Mouse (Mus musculus) embryonic facial prominence, embryonic 14.5 days (tissue): Measurements from ENCODE around the gene Uncx. TPM values are rescaled to one million over a fixed set of nuclear protein-coding genes. Genes with fewer than 3 reads are reported as not detected.

Experiments used
- ATAC-seq: fragments of 200-750 bp; cut with Nextera tagmentation; 2 replicates; pipeline ENCODE4 v1.8.0; 2017; ENCODE audit warnings: low read depth, moderate number of reproducible peaks, moderate TSS enrichment
- DNase-seq: peaks from one replicate; pipeline ENCODE4 v3.0.0-alpha.2; 2015; ENCODE audit warnings: low spot score
- H3K27ac ChIP-seq: fragments of 300-500 bp; sonication (generic); replicated peaks from 2 replicates; pipeline ENCODE4 v1.5.1; 2014; ENCODE audit warnings: low read depth, mild to moderate bottlenecking, low read length, moderate library complexity
- H3K27me3 ChIP-seq: fragments of 300-500 bp; sonication (generic); replicated peaks from 2 replicates; pipeline ENCODE4 v1.6.1; 2014; ENCODE audit warnings: low read length; ENCODE audit not compliant: control insufficient read depth, insufficient read depth
- H3K36me3 ChIP-seq: fragments of 300-500 bp; sonication (generic); 2 replicates; pipeline ENCODE4 v1.6.1; 2014; ENCODE audit warnings: low read length, mixed read lengths; ENCODE audit not compliant: control insufficient read depth, insufficient read depth
- H3K4me1 ChIP-seq: fragments of 300-500 bp; sonication (generic); 2 replicates; pipeline ENCODE4 v1.6.1; 2014; ENCODE audit warnings: antibody characterized with exemption, low read length; ENCODE audit not compliant: control insufficient read depth, insufficient read depth
- H3K4me2 ChIP-seq: fragments of 300-500 bp; sonication (generic); 2 replicates; pipeline ENCODE4 v1.6.1; 2014; ENCODE audit warnings: low read depth, mild to moderate bottlenecking, low read length, moderate library complexity, mixed read lengths
- H3K4me3 ChIP-seq: fragments of 300-500 bp; sonication (generic); 2 replicates; pipeline ENCODE4 v1.5.1; 2014; ENCODE audit warnings: low read depth, mild to moderate bottlenecking, low read length
- H3K9ac ChIP-seq: fragments of 300-500 bp; sonication (generic); 2 replicates; pipeline ENCODE4 v1.6.1; 2014; ENCODE audit warnings: low read depth, mild to moderate bottlenecking, low read length, moderate library complexity, mixed read lengths
- H3K9me3 ChIP-seq: fragments of 300-500 bp; sonication (generic); 2 replicates; pipeline ENCODE4 v1.6.1; 2016; ENCODE audit warnings: low read length; ENCODE audit not compliant: control insufficient read depth
- WGBS: fragments of 180-500 bp; shearing (Covaris S2); extraction: QIAGEN DNeasy Blood & Tissue Kit; methylation state at CpG from one replicate; pipeline ENCODE4 v1.1.7; 2014; 5-methylcytosine and 5-hydroxymethylcytosine counted together
- polyA plus RNA-seq: library from polyadenylated mRNA; unstranded; fragments of >200 nt; fragmentation: Nextera tagmentation; extraction: Ambion mirVana; gene quantifications from 2 replicates; pipeline ENCODE4 v1.2.1, GENCODE M21; 2014

Uncx gene
- 2.5 and 2.9 TPM in 2 replicates for polyA plus RNA-seq

- H3K4me3 ChIP-seq: peak within 1 kb of the TSS; percentile 21
- no peaks in the 10 kb centered on the region for H3K9me3 ChIP-seq
- H3K27me3 ChIP-seq: peaks cover 97% of the 10 kb centered on the region
- H3K9ac ChIP-seq: 0 out of 2 replicates have a peak within 1 kb of the TSS, but pooled peaks have one; percentile 14
- WGBS: under 1% methylated on average over 15 of the region's 15 CpGs
- H3K36me3 ChIP-seq: no peaks in the 10 kb centered on the region
- no peak within 1 kb of the TSS for H3K27ac ChIP-seq
- no peaks in the 10 kb centered on the region for H3K4me1 ChIP-seq
- ATAC-seq (no peak), DNase-seq (no peak)
- H3K4me2 ChIP-seq: peak within 1 kb of the TSS; percentile 43
These were observed at the start of gene Uncx for GRCm38 (mm10) chr5:139543214-139543613. TSS of gene Uncx (plus strand) at chr5:139543494.

DNA sequence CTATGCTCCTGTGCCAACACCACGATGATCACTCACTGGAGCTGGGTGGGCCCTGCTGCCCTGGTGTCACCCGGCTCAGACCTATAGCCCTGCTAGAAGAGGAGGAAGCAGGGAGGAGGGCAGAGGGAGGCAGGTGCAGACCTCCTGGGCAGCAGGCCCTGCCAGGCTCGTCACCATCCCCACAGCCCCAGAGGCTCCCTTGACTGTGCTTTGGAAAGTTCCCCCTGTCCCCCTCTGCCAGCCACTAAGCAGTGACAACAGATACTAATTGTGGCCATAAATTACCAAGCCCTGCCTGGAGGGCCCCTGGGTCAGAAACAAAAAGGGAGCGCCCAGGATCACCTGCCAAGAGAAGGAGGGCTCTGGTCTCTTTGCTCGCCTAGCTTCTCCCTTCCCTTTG, 49.6 kb upstream of the Uncx start:
- Histone ChIP-seq H3K4me3 (no peak overlapping the region), H3K4me1 (no peaks in the 10 kb centered on the region), H3K27me3 (no peaks in the 10 kb centered on the region), H3K27ac (no peak overlapping the region), H3K9ac (no peak overlapping the region), H3K36me3 (no peaks in the 10 kb centered on the region), H3K4me2 (no peak overlapping the region), H3K9me3 (no peaks in the 10 kb centered on the region)
- ATAC-seq (no peak), DNase-seq (no peak)
- WGBS: 55% methylated on average over 4 of the region's 5 CpGs

- H3K9ac ChIP-seq: no peak overlapping the region; the same call in 1 of the 2 replicates
- no peaks in the 10 kb centered on the region for H3K4me1 ChIP-seq
- no peaks in the 10 kb centered on the region for H3K9me3 ChIP-seq
- DNase-seq: peak; percentile 51
- ATAC-seq: peak; percentile 68; the same call in 1 of the 2 replicates
- H3K27ac ChIP-seq: no peak overlapping the region
- no peaks in the 10 kb centered on the region for H3K36me3 ChIP-seq
- 55% methylated on average over 22 of the region's 22 CpGs for WGBS
- H3K27me3 ChIP-seq: no peaks in the 10 kb centered on the region
- H3K4me2 ChIP-seq: no peak overlapping the region
- H3K4me3 ChIP-seq: no peak overlapping the region
These were observed 48.1 kb upstream of the Uncx start for GRCm38 (mm10) chr5:139495019-139495669.

- Histone ChIP-seq H3K27me3 (no peaks in the 10 kb centered on the region), H3K4me2 (no peak overlapping the region), H3K9me3 (no peaks in the 10 kb centered on the region), H3K27ac (no peak overlapping the region), H3K4me1 (no peaks in the 10 kb centered on the region), H3K4me3 (no peak overlapping the region), H3K9ac (no peak overlapping the region), H3K36me3 (no peaks in the 10 kb centered on the region)
- whole genome bisulfite sequencing: 52% methylated on average over 5 of the region's 5 CpGs
- DNase-seq (no peak), ATAC-seq (no peak)
These were observed 46.4 kb upstream of the Uncx start for GRCm38 (mm10) chr5:139496939-139497338.

- ATAC-seq (no peak), DNase-seq (no peak)
- no peak overlapping the region for H3K4me3 ChIP-seq
- H3K4me1 ChIP-seq: no peaks in the 10 kb centered on the region
- no peaks in the 10 kb centered on the region for H3K9me3 ChIP-seq
- WGBS: 69% methylated on average over 5 of the region's 5 CpGs
- no peak overlapping the region for H3K27ac ChIP-seq
- H3K9ac ChIP-seq: no peak overlapping the region
- H3K4me2 ChIP-seq: no peak overlapping the region
- H3K36me3 ChIP-seq: no peaks in the 10 kb centered on the region
- no peaks in the 10 kb centered on the region for H3K27me3 ChIP-seq
These were observed 44.5 kb upstream of the Uncx start for GRCm38 (mm10) chr5:139498791-139499190.

- DNase-seq (no peak), ATAC-seq (no peak)
- peaks cover 5% of the 10 kb centered on the region; the same call in 1 of the 2 replicates for H3K27me3 ChIP-seq
- 83% methylated on average over 14 of the region's 14 CpGs for WGBS
- H3K9ac ChIP-seq: no peak overlapping the region
- H3K36me3 ChIP-seq: no peaks in the 10 kb centered on the region
- no peak overlapping the region for H3K4me2 ChIP-seq
- no peaks in the 10 kb centered on the region for H3K9me3 ChIP-seq
- H3K4me3 ChIP-seq: no peak overlapping the region
- no peak overlapping the region for H3K27ac ChIP-seq
- no peaks in the 10 kb centered on the region for H3K4me1 ChIP-seq
These were observed 41.0 kb upstream of the Uncx start for GRCm38 (mm10) chr5:139502281-139502680.

DNA sequence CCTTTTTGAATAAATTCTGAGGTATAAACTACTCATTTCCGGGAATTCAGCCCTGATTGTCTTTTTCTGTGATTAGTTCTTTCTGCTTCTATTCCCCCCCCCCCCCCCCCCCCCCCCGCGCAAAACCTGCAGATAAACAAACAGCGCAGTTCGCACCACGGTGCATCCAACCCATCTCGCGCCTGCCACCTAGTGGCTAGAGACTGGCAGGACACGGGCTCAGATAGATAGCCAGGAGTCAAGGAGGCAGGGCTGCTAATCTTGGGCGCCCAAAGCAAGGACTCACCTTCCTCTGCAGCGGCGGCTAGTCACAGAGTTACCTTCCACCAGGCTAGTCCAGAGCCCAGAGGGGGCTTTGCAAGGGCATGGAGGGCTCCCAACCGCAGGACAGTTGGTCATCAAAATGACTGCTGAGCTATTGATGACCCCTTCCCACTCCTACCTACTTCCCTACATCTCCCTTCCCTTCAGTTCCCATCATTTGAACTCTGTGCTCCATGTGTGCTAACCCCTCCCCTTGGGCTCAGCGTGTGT, 38.2 kb upstream of the Uncx start:
- Histone ChIP-seq H3K4me2 (no peak overlapping the region), H3K4me3 (no peak overlapping the region), H3K27ac (no peak overlapping the region), H3K27me3 (peaks cover 7% of the 10 kb centered on the region; the same call in 1 of the 2 replicates), H3K9ac (no peak overlapping the region), H3K4me1 (no peaks in the 10 kb centered on the region), H3K9me3 (no peaks in the 10 kb centered on the region), H3K36me3 (no peaks in the 10 kb centered on the region)
- 5% methylated on average over 11 of the region's 14 CpGs for WGBS
- ATAC-seq: no peak
- peak; percentile 75 for DNase-seq

DNA sequence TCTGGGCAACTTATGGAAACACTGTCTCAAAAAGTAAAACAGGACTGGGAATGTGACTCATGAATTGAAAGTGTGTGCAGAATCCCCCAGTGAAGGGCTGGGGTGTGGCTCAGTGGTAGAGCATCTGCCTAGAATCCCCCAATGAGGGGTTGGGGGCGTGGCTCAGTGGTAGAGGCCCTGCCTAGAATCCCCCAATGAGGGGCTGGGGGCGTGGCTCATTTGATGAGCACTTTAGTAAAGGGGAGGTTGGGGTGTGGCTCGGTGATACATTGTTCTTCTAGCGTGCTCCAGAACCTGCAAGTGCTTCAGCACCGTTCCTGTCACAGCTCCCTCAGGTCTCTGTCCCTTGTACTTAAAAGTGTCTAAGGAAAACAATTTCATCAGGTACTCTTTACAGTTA, 37.1 kb upstream of the Uncx start:
- no peak for ATAC-seq
- 14% methylated on average over 4 of the region's 5 CpGs for WGBS

More for the DNA sequence above, 37.1 kb upstream of the Uncx start:
- Histone ChIP-seq H3K4me2 (no peak overlapping the region), H3K27me3 (peaks cover 16% of the 10 kb centered on the region), H3K36me3 (no peaks in the 10 kb centered on the region), H3K4me1 (no peaks in the 10 kb centered on the region), H3K9me3 (no peaks in the 10 kb centered on the region), H3K4me3 (no peak overlapping the region), H3K9ac (no peak overlapping the region), H3K27ac (no peak overlapping the region)
- DNase-seq: peak; percentile 36
